In genomic region chr3:87998747-87999146, GRCm38 (mm10) we compare ENCODE assay signal across 10 mouse cellular contexts. TPM values are rescaled to one million over a fixed set of nuclear protein-coding genes. Genes with fewer than 3 reads are reported as not detected.
DNase-seq lines count a peak whose midpoint lies in the region; ATAC-seq lines count a peak whose summit lies in the region.
"Had no signal": no experiment of that assay in that cellular context is flagged by ENCODE, and none has a peak within 500 bp of the region (broad histone marks: within the 10 kb centered on the region; RNA-seq: fewer than 3 reads in every experiment).

No protein-coding gene starts in this region.

- ATAC-seq in frontal cortex, adult (ENCODE audit: low TSS enrichment) = no peak
- no peak for ATAC-seq in megakaryocyte progenitor cell, adult 5-6 weeks (replicated peaks; ENCODE audit: poor library complexity)
- ATAC-seq: lung, postnatal 0 days had no signal

- intact Hi-C loops in left cerebral cortex, postnatal 14 days (cut with DNase I) = no loop called here

- DNase-seq in frontal cortex, postnatal 14 days (ENCODE audit: low spot score in 2 of 2) = peak; percentile 36 to 78
- DNase-seq in right cerebral cortex, postnatal 10 days (ENCODE audit: low spot score in 2 of 2) = peak; percentile 88 to 90
- no peak for DNase-seq in right cerebral cortex, postnatal 36 days (ENCODE audit: low spot score in 2 of 2)
- peak; percentile 68 to 77 for DNase-seq in left cerebral cortex, postnatal 14 days (ENCODE audit: low spot score in 2 of 2)
- DNase-seq in kidney, postnatal 10 days = no peak
- DNase-seq: gastrocnemius, postnatal 36 days; liver had no signal

RNA-seq across cellular contexts. Expression of gene Bcan, which starts 1.3 kb away (rescaled TPM):
- total RNA-seq in left cerebral cortex, postnatal 14 days (2021) = 100 to 1,000 TPM; 297 to 331 TPM
- not detected in 2 replicates for total RNA-seq in megakaryocyte progenitor cell, adult 5-6 weeks (2015)
- total RNA-seq in megakaryocyte progenitor cell, adult 5-6 weeks (2017) = not detected in 2 replicates

RNA-seq across cellular contexts. Expression of gene Nes, which starts 27.9 kb away (rescaled TPM):
- total RNA-seq in left cerebral cortex, postnatal 14 days (2021) = 10 to 100 TPM; 10.1 to 10.4 TPM
- 0.02 TPM in 1 of 2 replicates, not detected in the other for total RNA-seq in megakaryocyte progenitor cell, adult 5-6 weeks (2015)
- total RNA-seq in megakaryocyte progenitor cell, adult 5-6 weeks (2017) = 0.20 TPM in 1 of 2 replicates, not detected in the other

RNA-seq across cellular contexts. Expression of gene Hapln2, which starts 28.6 kb away (rescaled TPM):
- total RNA-seq in left cerebral cortex, postnatal 14 days (2021) = 1 to 10 TPM; 1.3 TPM
- total RNA-seq in megakaryocyte progenitor cell, adult 5-6 weeks (2015) = not detected in 2 replicates
- not detected in 2 replicates for total RNA-seq in megakaryocyte progenitor cell, adult 5-6 weeks (2017)

RNA-seq across cellular contexts. Expression of gene Gpatch4, which starts 44.2 kb away (rescaled TPM):
- total RNA-seq in left cerebral cortex, postnatal 14 days (2021) = 10 to 100 TPM; 15.5 to 16.5 TPM
- total RNA-seq in megakaryocyte progenitor cell, adult 5-6 weeks (2015) = 34.2 and 38.7 TPM in 2 replicates
- total RNA-seq in megakaryocyte progenitor cell, adult 5-6 weeks (2017) = 49.2 and 51.8 TPM in 2 replicates

RNA-seq across cellular contexts. Expression of gene Crabp2, which starts 50.3 kb away (rescaled TPM):
- 1 to 10 TPM; 5.4 to 5.9 TPM for total RNA-seq in left cerebral cortex, postnatal 14 days (2021)
- not detected in 2 replicates for total RNA-seq in megakaryocyte progenitor cell, adult 5-6 weeks (2015)
- total RNA-seq in megakaryocyte progenitor cell, adult 5-6 weeks (2017) = not detected in 2 replicates

Comparison
In these comparisons a context has a peak if more than half of its experiments do, and no peak if none do; other contexts are left out.
1. DNase-seq: peak in frontal cortex, postnatal 14 days (2 of 2), right cerebral cortex, postnatal 10 days (2 of 2) and left cerebral cortex, postnatal 14 days (2 of 2); none in right cerebral cortex, postnatal 36 days (0 of 2) and kidney, postnatal 10 days (single experiment).
2. RNA of gene Bcan, which starts 1.3 kb away (total RNA-seq): 297 to 331 TPM in left cerebral cortex, postnatal 14 days; not detected in megakaryocyte progenitor cell, adult 5-6 weeks; every median in the first group is over 100 times any median in the second.
3. RNA of gene Nes, which starts 27.9 kb away (total RNA-seq): 10.1 to 10.4 TPM in left cerebral cortex, postnatal 14 days; 0.02 to 0.20 TPM in megakaryocyte progenitor cell, adult 5-6 weeks; every median in the first group is over 4 times any median in the second.